Mouse (Mus musculus) Patski (cell line): ENCODE measurements around the gene Eno1. TPM values are rescaled to one million over a fixed set of nuclear protein-coding genes. Genes with fewer than 3 reads are reported as not detected.

Experiments used
- ATAC-seq: fragments of 100-300 bp; one replicate; pipeline ENCODE4 v1.8.0; 2021
- CTCF ChIA-PET: fragments of 350-600 bp; sonication (Branson Sonifier 250); formaldehyde crosslinking; loops from one replicate; lab custom pipeline; 2022; ENCODE audit warnings: inconsistent platforms; lab: Charles Lee
- POLR2A ChIA-PET: fragments of 350-600 bp; sonication (Branson Sonifier 250); formaldehyde crosslinking; loops from one replicate; lab custom pipeline; 2022; ENCODE audit warnings: antibody characterized with exemption, inconsistent platforms; lab: Charles Lee
- DNase-seq: peaks from one replicate; pipeline ENCODE4 v3.0.0-alpha.2; 2011; ENCODE audit warnings: low read depth, low spot score
- H3K27me3 ChIP-seq: fragments of 371-371 bp; one replicate; pipeline ENCODE4 v1.5.1; 2021
- CTCF ChIP-seq: fragments of 100-300 bp; IDR thresholded peaks from one replicate; pipeline ENCODE4 v1.5.1; 2021
- in situ Hi-C: fragments of 300-500 bp; cut with MboI; formaldehyde crosslinking; loops from 3 replicates; pipeline ENCODE4 v1.11.1; 2018; ENCODE audit warnings: low pct_unique_long_range_greater_than_20kb, mixed read lengths
- polyA plus RNA-seq: library from polyadenylated mRNA; unstranded; gene quantifications from one replicate; pipeline ENCODE4 v1.2.3, GENCODE M21; 2021

The Eno1 gene
- polyA plus RNA-seq, 1 experiment from 2014 or later, result 47.1 TPM

GRCm38 (mm10) chr4:150237636-150238361 is 1.3 kb downstream of the Eno1 start:
- H3K27me3 ChIP-seq, result no peaks in the 10 kb centered on the region
- CTCF ChIA-PET, result interaction anchor here (1.6 kb wide), 1 partner anchor 10 kb away, joined by 7 read pairs; no protein-coding TSS in a partner anchor
- POLR2A ChIA-PET, result interaction anchor here (1.2 to 2.1 kb wide), 2 partner anchors 10 to 12 kb away, joined by 4 to 5 read pairs; no protein-coding TSS in a partner anchor
- in situ Hi-C loops, result no loop called here
- TF ChIP-seq CTCF, result no peak
- DNase-seq (no peak), ATAC-seq (no peak)

GRCm38 (mm10) chr4:150238433-150239086 is 2.0 kb downstream of the Eno1 start:
- CTCF ChIA-PET, result interaction anchor here (1.6 kb wide), 1 partner anchor 10 kb away, joined by 7 read pairs; no protein-coding TSS in a partner anchor
- ATAC-seq, result no peak
- no peak for DNase-seq
- H3K27me3 ChIP-seq, result no peaks in the 10 kb centered on the region
- TF ChIP-seq CTCF, result no peak
- POLR2A ChIA-PET, result interaction anchor here (0.5 to 2.1 kb wide), 3 partner anchors 9 to 16 kb away, joined by 4 to 7 read pairs (median 5); no protein-coding TSS in a partner anchor
- in situ Hi-C loops, result no loop called here

- TF ChIP-seq CTCF, result no peak
- ATAC-seq, result no peak
- no peak for DNase-seq
- in situ Hi-C loops, result no loop called here
- CTCF ChIA-PET, result interaction anchor here (1.6 kb wide), 1 partner anchor 9 kb away, joined by 7 read pairs; no protein-coding TSS in a partner anchor
- H3K27me3 ChIP-seq, result no peaks in the 10 kb centered on the region
- POLR2A ChIA-PET, result interaction anchor here (0.5 to 2.1 kb wide), 3 partner anchors 10 to 16 kb away, joined by 4 to 7 read pairs (median 5); no protein-coding TSS in a partner anchor
Measured at GRCm38 (mm10) chr4:150239087-150239480, 2.6 kb downstream of the Eno1 start.

- DNase-seq, result no peak
- CTCF ChIA-PET, result interaction anchor here (0.8 to 1.5 kb wide), 5 partner anchors 9 to 344 kb away, joined by 3 to 8 read pairs (median 3); no protein-coding TSS in a partner anchor
- no peak for ATAC-seq
- POLR2A ChIA-PET, result interaction anchor here (0.8 to 2.1 kb wide), 3 partner anchors 10 to 20 kb away, joined by 3 to 5 read pairs (median 4); no protein-coding TSS in a partner anchor
- no peak for TF ChIP-seq CTCF
- no peaks in the 10 kb centered on the region for H3K27me3 ChIP-seq
- in situ Hi-C loops, result no loop called here
Measured at GRCm38 (mm10) chr4:150239503-150239902, 3.0 kb downstream of the Eno1 start.

GRCm38 (mm10) chr4:150239951-150240368 is 3.4 kb downstream of the Eno1 start:
- POLR2A ChIA-PET, result interaction anchor here (0.7 to 2.1 kb wide), 4 partner anchors 10 to 387 kb away, joined by 3 to 7 read pairs (median 4); no protein-coding TSS in a partner anchor
- ATAC-seq (peak; percentile 77), DNase-seq (peak; percentile 88)
- TF ChIP-seq CTCF, result no peak
- in situ Hi-C loops, result no loop called here
- no peaks in the 10 kb centered on the region for H3K27me3 ChIP-seq
- CTCF ChIA-PET, result interaction anchor here (0.8 to 1.5 kb wide), 6 partner anchors 8 to 344 kb away, joined by 3 to 8 read pairs (median 3); no protein-coding TSS in a partner anchor

- POLR2A ChIA-PET, result interaction anchor here (0.7 to 2.1 kb wide), 3 partner anchors 9 to 387 kb away, joined by 3 to 7 read pairs (median 5); no protein-coding TSS in a partner anchor
- in situ Hi-C loops, result no loop called here
- H3K27me3 ChIP-seq, result no peaks in the 10 kb centered on the region
- ATAC-seq (no peak), DNase-seq (no peak)
- no peak for TF ChIP-seq CTCF
- CTCF ChIA-PET, result interaction anchor here (0.8 to 1.5 kb wide), 6 partner anchors 8 to 343 kb away, joined by 3 to 8 read pairs (median 3); no protein-coding TSS in a partner anchor
Measured at GRCm38 (mm10) chr4:150240381-150240886, 3.9 kb downstream of the Eno1 start.

- no peak for TF ChIP-seq CTCF
- in situ Hi-C loops, result no loop called here
- DNase-seq (no peak), ATAC-seq (no peak)
- no peaks in the 10 kb centered on the region for H3K27me3 ChIP-seq
- ChIA-PET CTCF (no interaction called here), POLR2A (no interaction called here)
Measured at GRCm38 (mm10) chr4:150241708-150242107, 5.2 kb downstream of the Eno1 start.

GRCm38 (mm10) chr4:150242745-150243144 is 6.2 kb downstream of the Eno1 start:
- DNase-seq (no peak), ATAC-seq (no peak)
- TF ChIP-seq CTCF, result no peak
- POLR2A ChIA-PET, result no interaction called here
- in situ Hi-C loops, result no loop called here
- CTCF ChIA-PET, result no interaction called here
- H3K27me3 ChIP-seq, result no peaks in the 10 kb centered on the region

GRCm38 (mm10) chr4:150245876-150246275 is 9.4 kb downstream of the Eno1 start:
- in situ Hi-C loops, result no loop called here
- POLR2A ChIA-PET, result no interaction called here
- no peaks in the 10 kb centered on the region for H3K27me3 ChIP-seq
- no peak for ATAC-seq
- no peak for TF ChIP-seq CTCF
- no peak for DNase-seq
- CTCF ChIA-PET, result no interaction called here

GRCm38 (mm10) chr4:150248009-150248408 is 11.5 kb downstream of the Eno1 start:
- DNase-seq, result no peak
- ChIA-PET CTCF (interaction anchor here (0.7 to 2.1 kb wide), 6 partner anchors 8 to 241 kb away, joined by 3 to 7 read pairs (median 4); no protein-coding TSS in a partner anchor), POLR2A (interaction anchor here (0.7 kb wide), 1 partner anchor 104 kb away, joined by 3 read pairs; no protein-coding TSS in a partner anchor)
- H3K27me3 ChIP-seq, result no peaks in the 10 kb centered on the region
- in situ Hi-C loops, result no loop called here
- no peak for ATAC-seq
- peak; percentile 84 for TF ChIP-seq CTCF
